Mouse (Mus musculus) heart, embryonic 15.5 days (tissue): ENCODE measurements around the gene Lrrc51. TPM values are rescaled to one million over a fixed set of nuclear protein-coding genes. Genes with fewer than 3 reads are reported as not detected.
A peak's percentile ranks its signal among the peaks of the same experiment; 100 is the strongest.

ENCODE experiments used
- ATAC-seq: fragments of 200-750 bp; cut with Nextera tagmentation; replicated peaks from 2 replicates; pipeline ENCODE4 v1.8.0; 2017; ENCODE audit warnings: low read depth, moderate TSS enrichment; ENCODE audit not compliant: insufficient number of reproducible peaks, insufficient read depth, low FRiP score
- H3K27ac ChIP-seq: fragments of 300-500 bp; sonication (generic); 2 replicates; pipeline ENCODE4 v1.5.1; 2015; ENCODE audit warnings: mild to moderate bottlenecking, inconsistent platforms
- H3K27me3 ChIP-seq: fragments of 300-500 bp; sonication (generic); 2 replicates; pipeline ENCODE4 v1.6.1; 2015; ENCODE audit warnings: inconsistent platforms
- H3K36me3 ChIP-seq: fragments of 300-500 bp; sonication (generic); 2 replicates; pipeline ENCODE4 v1.6.1; 2015; ENCODE audit warnings: mild to moderate bottlenecking, inconsistent platforms
- H3K4me1 ChIP-seq: fragments of 300-500 bp; sonication (generic); replicated peaks from 2 replicates; pipeline ENCODE4 v1.6.1; 2015; ENCODE audit warnings: inconsistent platforms
- H3K4me2 ChIP-seq: fragments of 300-500 bp; sonication (generic); 2 replicates; pipeline ENCODE4 v1.6.1; 2015; ENCODE audit warnings: inconsistent platforms, mild to moderate bottlenecking, moderate library complexity
- H3K4me3 ChIP-seq: fragments of 300-500 bp; sonication (generic); 2 replicates; pipeline ENCODE4 v1.5.1; 2015; ENCODE audit warnings: mild to moderate bottlenecking, inconsistent platforms
- H3K9ac ChIP-seq: fragments of 300-500 bp; sonication (generic); 2 replicates; pipeline ENCODE4 v1.6.1; 2015; ENCODE audit warnings: mild to moderate bottlenecking, inconsistent platforms
- H3K9me3 ChIP-seq: fragments of 300-500 bp; sonication (generic); replicated peaks from 2 replicates; pipeline ENCODE4 v1.6.1; 2016; ENCODE audit warnings: inconsistent platforms
- WGBS: fragments of 180-500 bp; shearing (Covaris S2); methylation state at CpG from one replicate; pipeline ENCODE4 v1.1.7; 2015; ENCODE audit warnings: mixed read lengths; 5-methylcytosine and 5-hydroxymethylcytosine counted together
- polyA plus RNA-seq: library from polyadenylated mRNA; unstranded; fragments of >200 nt; fragmentation: Nextera tagmentation; extraction: Ambion mirVana; gene quantifications from 2 replicates; pipeline ENCODE4 v1.2.1, GENCODE M21; 2015

The Lrrc51 gene
- polyA plus RNA-seq, 1 experiment from 2014 or later: 3.9 TPM

DNA sequence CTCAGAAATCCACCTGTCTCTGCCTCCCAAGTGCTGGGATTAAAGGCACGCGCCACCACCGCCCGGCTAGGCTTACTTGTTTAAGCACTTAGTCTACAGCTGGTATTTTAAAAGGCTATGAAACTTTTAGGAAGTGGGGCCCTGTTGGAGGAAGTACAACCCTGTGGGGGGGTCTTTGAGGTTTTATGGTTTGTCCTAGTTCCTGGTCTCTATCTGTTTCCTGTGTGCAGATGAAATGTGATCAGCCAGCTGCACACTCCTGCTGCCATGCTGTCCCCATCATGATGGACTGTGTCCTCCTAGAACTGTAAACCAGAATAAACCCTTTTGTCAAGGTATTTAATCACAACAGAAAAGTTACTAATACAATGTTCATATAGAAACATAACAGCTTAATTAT is 49.5 kb downstream of the Lrrc51 start:
- H3K4me3 ChIP-seq: no peak overlapping the region
- H3K36me3 ChIP-seq: no peaks in the 10 kb centered on the region
- no peaks in the 10 kb centered on the region for H3K4me1 ChIP-seq
- ATAC-seq: no peak
- H3K9ac ChIP-seq: no peak overlapping the region
- H3K27me3 ChIP-seq: no peaks in the 10 kb centered on the region
- H3K27ac ChIP-seq: no peak overlapping the region
- no peaks in the 10 kb centered on the region for H3K9me3 ChIP-seq
- H3K4me2 ChIP-seq: no peak overlapping the region
- WGBS: 89% methylated on average over 4 of the region's 4 CpGs

DNA sequence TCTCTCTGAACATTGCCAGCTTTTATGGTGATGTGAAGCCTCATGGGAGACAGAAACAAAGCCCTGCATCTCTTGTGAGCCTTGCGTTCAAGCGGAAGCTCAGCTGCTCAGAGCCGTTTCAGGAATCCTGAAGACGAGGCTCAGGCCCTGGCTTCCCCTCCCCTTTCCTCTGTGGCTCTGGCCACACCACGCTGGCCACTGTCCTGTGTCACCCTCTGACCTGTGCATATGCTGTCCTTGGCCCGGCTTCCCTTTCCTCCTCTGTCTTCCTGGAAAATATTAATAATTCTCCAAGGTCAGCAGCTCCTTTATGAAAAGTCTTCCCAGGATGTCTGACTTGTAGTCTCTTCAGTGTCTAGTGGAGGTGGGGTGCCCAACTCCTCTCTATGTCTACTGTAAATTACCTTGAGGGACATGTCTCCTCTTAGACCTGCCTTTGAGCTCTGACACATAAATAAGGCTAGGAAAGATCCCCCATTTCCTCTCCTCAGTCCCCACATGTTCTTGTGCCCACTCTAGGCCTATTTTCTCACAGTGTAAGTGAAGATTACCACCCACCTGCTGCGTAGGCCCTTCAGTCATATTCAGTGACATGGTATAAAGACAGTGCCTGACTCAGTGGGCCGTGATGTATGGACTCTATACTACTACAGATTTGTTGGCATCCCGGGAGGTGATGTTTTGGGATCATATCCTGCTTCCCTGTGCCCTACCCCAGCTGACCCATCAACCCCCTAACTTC is 51.1 kb downstream of the Lrrc51 start:
- no peak overlapping the region for H3K4me3 ChIP-seq
- 65% methylated on average over 9 of the region's 9 CpGs for WGBS
- H3K9me3 ChIP-seq: no peaks in the 10 kb centered on the region
- H3K27ac ChIP-seq: no peak overlapping the region
- no peak overlapping the region for H3K9ac ChIP-seq
- no peak for ATAC-seq
- H3K27me3 ChIP-seq: no peaks in the 10 kb centered on the region
- no peaks in the 10 kb centered on the region for H3K36me3 ChIP-seq
- no peak overlapping the region for H3K4me2 ChIP-seq
- H3K4me1 ChIP-seq: no peaks in the 10 kb centered on the region

DNA sequence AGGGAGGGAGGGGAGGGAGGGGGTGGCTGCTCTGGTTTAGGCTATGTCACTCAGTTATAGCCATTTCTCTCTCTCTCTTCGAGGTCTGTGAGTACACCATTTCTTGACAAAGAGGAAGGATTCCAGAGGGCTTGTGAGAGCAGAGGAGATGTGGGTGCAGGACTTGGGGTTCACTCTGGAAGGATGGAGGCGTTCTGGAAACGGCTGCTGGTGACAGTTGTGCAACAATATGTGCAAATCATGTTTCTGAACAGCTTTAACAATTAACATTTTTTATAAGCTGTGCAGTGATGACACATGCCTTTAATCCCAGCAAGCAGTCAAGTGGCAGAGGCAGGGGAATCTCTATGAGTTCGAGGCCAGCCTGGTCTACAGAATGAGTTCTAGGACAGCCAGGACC is 52.8 kb downstream of the Lrrc51 start:
- H3K9ac ChIP-seq: no peak overlapping the region
- no peak for ATAC-seq
- no peak overlapping the region for H3K4me2 ChIP-seq
- 65% methylated on average over 4 of the region's 4 CpGs for WGBS
- H3K4me1 ChIP-seq: no peaks in the 10 kb centered on the region
- no peak overlapping the region for H3K4me3 ChIP-seq
- H3K9me3 ChIP-seq: no peaks in the 10 kb centered on the region
- H3K27me3 ChIP-seq: no peaks in the 10 kb centered on the region
- no peaks in the 10 kb centered on the region for H3K36me3 ChIP-seq
- no peak overlapping the region for H3K27ac ChIP-seq

DNA sequence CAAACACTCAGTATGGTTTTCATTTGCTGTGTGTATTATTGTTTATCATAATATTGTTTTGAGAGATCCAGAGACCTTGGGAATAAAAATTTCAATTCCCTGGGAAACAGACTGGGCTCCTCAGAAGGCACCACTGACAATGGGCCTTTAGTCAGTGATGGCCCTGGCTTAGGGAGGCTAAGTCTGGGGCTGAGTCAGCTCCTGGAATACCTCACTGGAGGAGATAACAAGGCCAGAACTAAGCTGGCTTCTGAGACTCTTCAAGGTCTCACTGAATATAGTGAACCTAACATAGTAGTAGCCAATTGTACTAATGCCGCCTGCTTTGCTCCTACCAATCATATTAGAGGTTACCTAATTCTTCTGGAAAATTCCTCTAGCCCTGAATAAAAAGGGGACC is 57.7 kb downstream of the Lrrc51 start:
- Histone ChIP-seq H3K9ac (no peak overlapping the region), H3K4me2 (no peak overlapping the region), H3K27me3 (no peaks in the 10 kb centered on the region), H3K27ac (no peak overlapping the region), H3K4me3 (no peak overlapping the region), H3K4me1 (peaks cover 9% of the 10 kb centered on the region), H3K9me3 (no peaks in the 10 kb centered on the region), H3K36me3 (no peaks in the 10 kb centered on the region)
- ATAC-seq: no peak
- 94% methylated on average over 1 of the region's 1 CpGs for WGBS

DNA sequence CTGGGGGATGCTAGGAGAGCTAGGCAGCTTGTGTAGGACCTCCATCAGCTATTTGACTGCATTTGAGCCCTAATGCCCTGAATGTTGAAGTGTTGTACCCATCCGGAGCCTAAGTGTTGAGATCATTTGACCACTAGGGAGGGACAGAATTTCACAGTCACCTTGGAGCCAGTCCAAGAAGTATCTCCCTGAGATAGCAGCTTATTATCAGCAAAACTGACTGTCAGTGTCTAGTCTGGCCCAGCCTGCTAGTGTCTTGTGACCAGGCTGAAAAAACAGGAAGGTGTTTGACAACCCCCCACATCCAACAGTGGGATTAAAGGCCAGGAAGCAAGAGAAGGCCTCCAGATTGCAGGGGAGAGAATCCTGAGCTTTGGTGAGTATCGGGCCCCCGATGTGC is 62.4 kb downstream of the Lrrc51 start:
- no peak overlapping the region for H3K4me2 ChIP-seq
- H3K27ac ChIP-seq: peak overlapping the region; percentile 11
- WGBS: 37% methylated on average over 3 of the region's 3 CpGs
- peaks cover 21% of the 10 kb centered on the region for H3K4me1 ChIP-seq
- H3K9ac ChIP-seq: no peak overlapping the region
- no peaks in the 10 kb centered on the region for H3K27me3 ChIP-seq
- H3K9me3 ChIP-seq: no peaks in the 10 kb centered on the region
- no peaks in the 10 kb centered on the region for H3K36me3 ChIP-seq
- no peak for ATAC-seq
- H3K4me3 ChIP-seq: no peak overlapping the region

DNA sequence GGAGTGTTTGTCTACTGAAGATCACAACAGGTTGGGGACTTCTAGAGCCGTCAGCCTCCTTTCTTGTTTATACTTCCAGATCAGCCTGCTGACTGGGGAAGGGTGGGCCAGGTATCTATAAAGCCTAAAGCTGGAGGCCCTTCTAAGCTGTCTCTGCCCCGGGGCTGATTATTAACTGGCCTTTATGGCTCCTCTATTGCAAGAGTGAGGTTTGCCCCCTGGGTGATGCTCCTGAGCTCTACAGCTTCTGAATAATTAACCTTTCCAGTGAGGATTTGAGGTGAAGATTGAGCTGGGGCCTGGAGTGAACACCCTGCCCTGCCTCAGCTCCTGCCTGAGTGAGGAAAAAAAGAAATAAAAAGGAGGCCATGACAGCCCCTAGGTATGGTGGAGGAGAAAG is 63.1 kb downstream of the Lrrc51 start, which contains the start of gene Folr1:
TSS of gene Folr1 (minus strand) at position 160 of the 400 bp plus-strand sequence.
- H3K36me3 ChIP-seq: no peaks in the 10 kb centered on the region
- H3K9me3 ChIP-seq: no peaks in the 10 kb centered on the region
- no peak for ATAC-seq
- no peak within 1 kb of the TSS for H3K4me2 ChIP-seq
- peak within 1 kb of the TSS; percentile 11 for H3K27ac ChIP-seq
- peaks cover 21% of the 10 kb centered on the region for H3K4me1 ChIP-seq
- no peaks in the 10 kb centered on the region for H3K27me3 ChIP-seq
- 86% methylated on average over 2 of the region's 2 CpGs for WGBS
- H3K4me3 ChIP-seq: no peak within 1 kb of the TSS
- no peak within 1 kb of the TSS for H3K9ac ChIP-seq

DNA sequence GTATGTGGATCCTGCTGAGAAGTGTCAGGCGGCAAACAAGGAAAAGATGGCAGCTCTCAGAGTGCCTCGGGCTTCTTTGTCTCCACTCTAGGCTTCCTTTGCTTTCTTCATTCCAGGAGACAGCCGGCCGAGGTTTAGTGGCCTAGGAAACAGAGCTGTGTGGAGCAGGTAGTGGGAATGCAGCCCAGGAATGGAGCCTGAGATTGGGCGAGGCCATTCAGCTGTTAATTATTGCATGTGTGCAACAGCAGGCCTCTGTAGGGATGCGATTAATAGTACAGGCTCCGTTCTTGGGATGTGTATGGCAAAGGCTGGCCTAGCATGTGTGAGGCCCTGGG is 64.6 kb downstream of the Lrrc51 start:
- H3K27me3 ChIP-seq: no peaks in the 10 kb centered on the region

DNA sequence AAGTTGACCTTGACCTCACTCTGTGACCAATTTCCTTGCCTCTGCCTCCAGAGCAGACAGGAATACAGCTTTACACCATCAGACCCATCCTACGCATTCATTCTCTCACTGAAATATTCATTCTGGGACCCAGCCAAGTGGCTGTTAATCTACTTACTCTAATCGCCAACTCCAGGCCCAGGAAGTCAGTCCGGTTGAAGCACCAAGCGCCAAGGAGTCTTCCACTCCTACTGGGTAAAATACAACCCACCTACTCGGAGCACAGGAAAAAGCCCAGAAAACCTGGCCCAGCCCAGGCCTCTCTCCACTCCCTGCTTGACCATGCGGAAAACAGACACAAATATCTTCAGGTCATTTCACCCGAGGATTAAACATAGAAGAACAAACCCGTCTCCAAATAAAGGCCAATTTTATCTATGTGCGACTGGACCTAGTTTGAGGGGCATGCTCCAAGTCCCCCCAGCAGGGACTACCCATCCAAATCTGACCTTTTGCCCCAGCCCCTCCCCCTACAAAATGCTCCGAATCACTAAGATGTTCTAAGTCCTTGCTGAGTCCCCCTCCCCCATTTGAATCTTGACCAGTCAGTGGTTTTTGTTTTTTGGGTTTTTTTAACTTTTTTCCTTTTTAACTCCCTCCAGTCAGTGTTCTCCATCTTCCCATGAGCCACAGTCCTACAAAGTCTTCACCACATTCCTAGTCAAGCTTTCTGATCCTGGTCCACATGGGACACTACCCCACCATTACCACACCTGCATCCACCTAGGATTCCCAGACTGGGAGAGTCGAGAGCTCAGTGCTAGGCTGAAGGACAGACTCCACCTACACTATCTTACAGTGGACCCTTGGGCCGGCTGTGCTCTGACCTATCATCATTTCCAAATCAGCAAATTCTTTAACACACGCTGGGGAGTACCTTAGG is 65.2 kb downstream of the Lrrc51 start:
- Histone ChIP-seq H3K4me2 (no peak overlapping the region), H3K4me1 (peaks cover 21% of the 10 kb centered on the region), H3K36me3 (no peaks in the 10 kb centered on the region), H3K4me3 (no peak overlapping the region), H3K9ac (no peak overlapping the region), H3K27me3 (no peaks in the 10 kb centered on the region), H3K9me3 (no peaks in the 10 kb centered on the region), H3K27ac (peak overlapping the region; percentile 48)
- 57% methylated on average over 13 of the region's 13 CpGs for WGBS
- 0 out of 2 replicates have a peak, but pooled peaks have one; percentile 50 for ATAC-seq

More for the DNA sequence above, 64.6 kb downstream of the Lrrc51 start:
- no peak overlapping the region for H3K4me3 ChIP-seq
- H3K36me3 ChIP-seq: no peaks in the 10 kb centered on the region
- no peak overlapping the region for H3K9ac ChIP-seq
- no peak overlapping the region for H3K4me2 ChIP-seq
- no peaks in the 10 kb centered on the region for H3K9me3 ChIP-seq
- H3K4me1 ChIP-seq: peaks cover 21% of the 10 kb centered on the region
- 72% methylated on average over 7 of the region's 7 CpGs for WGBS
- no peak for ATAC-seq
- H3K27ac ChIP-seq: no peak overlapping the region

DNA sequence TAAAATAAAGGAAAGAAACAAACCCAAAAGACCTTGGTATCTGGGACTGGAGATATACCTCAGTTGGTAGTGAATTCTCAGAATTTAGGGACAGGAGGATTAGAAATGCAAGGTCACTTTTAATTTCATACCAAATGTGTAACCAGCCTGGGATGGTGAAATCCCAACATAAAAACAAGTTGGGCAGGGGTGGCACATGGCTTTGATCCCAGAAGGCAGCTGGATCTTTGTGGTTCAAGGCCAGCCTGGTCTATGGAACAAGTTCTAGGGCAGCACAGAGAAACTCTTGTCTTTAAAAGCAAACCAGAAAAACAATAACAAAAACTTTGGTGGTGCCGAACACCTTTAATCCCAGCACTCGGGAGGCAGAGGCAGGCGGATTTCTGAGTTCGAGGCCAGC is 66.2 kb downstream of the Lrrc51 start:
- WGBS: 88% methylated on average over 4 of the region's 4 CpGs
- Histone ChIP-seq H3K4me3 (no peak overlapping the region), H3K4me2 (no peak overlapping the region), H3K9ac (no peak overlapping the region), H3K27me3 (no peaks in the 10 kb centered on the region), H3K27ac (no peak overlapping the region), H3K4me1 (peaks cover 19% of the 10 kb centered on the region), H3K36me3 (no peaks in the 10 kb centered on the region), H3K9me3 (no peaks in the 10 kb centered on the region)
- no peak for ATAC-seq

DNA sequence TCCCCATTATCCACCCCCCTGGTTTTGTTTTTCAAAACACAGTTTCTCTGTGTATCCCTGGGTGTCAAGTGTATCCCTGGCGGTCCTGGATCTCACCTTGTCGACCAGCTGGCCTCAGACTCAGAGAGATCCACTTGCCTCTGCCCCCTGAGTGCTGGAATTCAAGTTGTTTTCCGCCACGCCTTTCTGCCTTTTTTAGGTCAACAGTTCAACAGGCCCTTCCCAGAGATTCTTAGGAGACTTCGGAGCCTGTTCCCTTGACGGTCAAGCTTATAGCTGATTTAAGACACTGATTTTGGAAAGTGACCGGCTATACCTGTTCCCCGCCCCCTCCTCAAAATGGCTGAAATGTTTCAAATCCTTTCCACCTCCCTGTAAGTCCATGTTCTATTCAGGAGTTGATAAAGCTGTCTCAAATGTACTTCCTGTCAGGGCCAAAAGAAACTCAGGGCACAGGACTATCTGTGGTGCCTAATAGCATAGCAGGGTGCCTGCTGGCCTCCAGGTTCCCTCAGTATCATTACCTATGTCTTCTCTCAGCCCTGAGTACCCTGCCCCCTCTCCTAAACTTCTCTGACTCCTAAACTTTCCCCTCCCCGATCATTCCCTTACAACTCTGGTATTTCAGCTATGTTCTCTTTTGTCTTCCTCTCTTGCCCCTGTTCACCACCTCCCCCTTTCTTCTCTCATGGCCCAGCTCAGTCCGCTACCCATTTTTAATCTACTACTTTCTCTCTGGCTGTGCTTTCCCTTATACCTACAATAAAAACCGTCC is 67.0 kb downstream of the Lrrc51 start:
- ATAC-seq: no peak
- Histone ChIP-seq H3K9ac (no peak overlapping the region), H3K4me1 (peaks cover 19% of the 10 kb centered on the region), H3K36me3 (no peaks in the 10 kb centered on the region), H3K27ac (no peak overlapping the region), H3K4me2 (no peak overlapping the region), H3K9me3 (no peaks in the 10 kb centered on the region), H3K27me3 (no peaks in the 10 kb centered on the region), H3K4me3 (no peak overlapping the region)
- WGBS: 76% methylated on average over 11 of the region's 11 CpGs

DNA sequence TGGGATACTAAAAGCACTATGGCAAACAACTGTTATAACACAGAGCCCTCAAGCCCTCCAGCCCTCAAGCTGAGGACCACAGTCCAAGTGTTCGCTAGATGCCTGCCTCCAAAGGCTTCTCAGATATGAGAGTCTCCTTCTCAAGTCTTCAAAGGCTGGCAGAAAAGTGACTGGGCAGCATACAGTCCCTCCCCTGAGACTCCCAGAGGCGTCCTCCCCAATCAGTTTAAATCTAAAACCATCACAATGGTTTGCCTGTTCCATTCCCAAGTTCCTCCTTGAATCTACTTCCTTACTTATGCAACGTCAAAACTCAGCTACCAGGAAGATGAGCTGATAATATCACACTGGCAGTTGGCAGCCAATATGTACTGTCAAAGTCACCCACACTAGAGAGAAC is 70.3 kb downstream of the Lrrc51 start, which contains the start of gene Anapc15:
TSS of gene Anapc15 (plus strand) at position 301 of the 400 bp plus-strand sequence.
- Histone ChIP-seq H3K4me2 (no peak within 1 kb of the TSS), H3K27ac (no peak within 1 kb of the TSS), H3K9me3 (no peaks in the 10 kb centered on the region), H3K27me3 (no peaks in the 10 kb centered on the region), H3K9ac (no peak within 1 kb of the TSS), H3K4me3 (no peak within 1 kb of the TSS), H3K36me3 (no peaks in the 10 kb centered on the region), H3K4me1 (peaks cover 5% of the 10 kb centered on the region)
- 55% methylated on average over 3 of the region's 3 CpGs for WGBS
- no peak for ATAC-seq
